In the genomic region with DNA sequence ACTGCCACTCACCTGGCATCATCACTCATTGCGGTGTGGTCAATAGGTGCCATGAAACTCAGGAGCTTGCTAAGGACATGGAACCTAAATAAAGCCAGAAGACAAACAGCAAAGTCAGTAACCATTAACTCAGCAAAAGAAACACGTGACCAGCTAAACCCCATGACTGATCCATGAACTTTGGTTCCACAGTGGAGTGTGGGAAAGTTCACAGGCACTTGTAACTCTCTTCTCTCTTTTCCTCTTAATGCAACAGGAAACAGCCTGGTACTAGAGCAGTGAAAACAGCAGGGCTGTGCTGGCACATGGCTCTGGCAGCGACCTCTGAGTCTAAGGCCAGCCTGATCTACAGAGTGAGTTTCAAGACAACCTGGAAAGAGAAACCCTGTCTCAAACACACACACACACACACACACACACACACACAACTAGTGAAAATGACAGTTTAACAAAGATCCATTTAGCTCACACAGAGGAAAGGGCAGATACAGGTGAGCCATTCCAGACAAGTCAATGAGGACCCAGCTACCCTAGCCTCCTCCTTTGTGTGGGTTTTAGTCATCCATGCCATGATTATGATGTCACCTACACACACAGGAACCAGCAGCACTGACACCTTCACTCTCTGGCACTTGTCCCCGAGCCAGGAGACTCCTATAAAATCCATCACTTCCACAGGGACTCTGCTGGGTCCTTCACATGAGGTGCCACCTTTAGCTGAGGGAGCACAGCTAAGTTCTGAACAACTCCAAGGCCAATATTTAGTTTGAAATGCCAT, we compare ENCODE assay signal across 17 mouse cellular contexts.
DNase-seq lines count a peak whose midpoint lies in the region; ATAC-seq and TF ChIP-seq lines count a peak whose summit lies in the region.
"Had no signal": no experiment of that assay in that cellular context is flagged by ENCODE, and none has a peak within 500 bp of the region (broad histone marks: within the 10 kb centered on the region; RNA-seq: fewer than 3 reads in every experiment).

No protein-coding gene starts in this region.

- no peaks in the 10 kb centered on the region; the same call in 1 of the 2 replicates for H3K36me3 ChIP-seq in testis, adult 2 months (ENCODE audit: control insufficient read depth, insufficient read depth, low read length)
- H3K36me3 ChIP-seq in kidney, embryonic 16.5 days (ENCODE audit: insufficient read depth, low read length): no peaks in the 10 kb centered on the region; the same call in 1 of the 2 replicates
- H3K36me3 ChIP-seq in liver, embryonic 14.5 days (replicated peaks; ENCODE audit: control insufficient read depth, insufficient read depth, low read depth): peaks cover 3% of the 10 kb centered on the region

- H3K9ac ChIP-seq in kidney, embryonic 16.5 days (replicated peaks; ENCODE audit: low read length): no peak overlapping the region
- H3K9ac ChIP-seq in liver, embryonic 14.5 days (replicated peaks): no peak overlapping the region
- H3K9ac ChIP-seq: forebrain, embryonic 12.5 days; limb, embryonic 12.5 days; midbrain, embryonic 12.5 days had no signal

- DNase-seq in testis, postnatal 14 days (ENCODE audit: low spot score): no peak
- peak; percentile 20 to 34 (median 23) for DNase-seq in liver, embryonic 14.5 days (ENCODE audit: low read depth in 3 of 3, low spot score in 3 of 3)
- no peak for DNase-seq in c-Kit-positive CD71-positive TER-119-positive erythroid progenitor cells, embryonic 14.5 days (ENCODE audit: low spot score)
- DNase-seq in frontal cortex, adult 2 months (ENCODE audit: extremely low spot score in 1 of 2, low spot score in 1 of 2): no peak
- DNase-seq: cerebellum, adult 18-20 months; gastrocnemius, postnatal 14 days; heart, postnatal 4 days; lung, postnatal 14 days had no signal

- H3K4me1 ChIP-seq in testis, adult 2 months (ENCODE audit: control insufficient read depth, insufficient read depth, low read length): no peaks in the 10 kb centered on the region
- H3K4me1 ChIP-seq in kidney, embryonic 16.5 days (ENCODE audit: insufficient read depth, low read length): no peaks in the 10 kb centered on the region
- H3K4me1 ChIP-seq in liver, embryonic 14.5 days (replicated peaks; ENCODE audit: control insufficient read depth in 2 of 2, insufficient read depth in 2 of 2, low read length in 1 of 2): peaks cover 0 to 2% of the 10 kb centered on the region in 2 experiments; a peak in 1 of 4 replicates
- H3K4me1 ChIP-seq: forebrain, embryonic 12.5 days; limb, embryonic 12.5 days; midbrain, embryonic 12.5 days had no signal

- 0 out of 2 replicates have a peak overlapping the region, but pooled peaks have one; percentile 15 for H3K27ac ChIP-seq in testis, adult 2 months (ENCODE audit: control insufficient read depth, insufficient read depth, low read depth, low read length)
- H3K27ac ChIP-seq in kidney, embryonic 16.5 days (ENCODE audit: low read length): no peak overlapping the region; the same call in 1 of the 2 replicates
- H3K27ac ChIP-seq in liver, embryonic 14.5 days: no peak overlapping the region
- H3K27ac ChIP-seq: forebrain, embryonic 12.5 days; limb, embryonic 12.5 days; midbrain, embryonic 12.5 days had no signal

- no peak for TF ChIP-seq EP300 in liver, embryonic 14.5 days (IDR thresholded peaks at IDR 0.05; ENCODE audit: low read depth)

- peak; percentile 65; the same call in 1 of the 2 replicates for ATAC-seq in kidney, embryonic 16.5 days (ENCODE audit: low FRiP score, low TSS enrichment)
- peak; percentile 63; the same call in 1 of the 2 replicates for ATAC-seq in liver, embryonic 14.5 days (ENCODE audit: insufficient read depth)
- ATAC-seq in cerebellum, adult (ENCODE audit: insufficient number of reproducible peaks, low FRiP score, low TSS enrichment): no peak

- peak; percentile 29; the same call in 1 of the 2 replicates for TF ChIP-seq POLR2A in testis, adult 2 months (IDR thresholded peaks at IDR 0.05; ENCODE audit: control insufficient read depth, low read depth, low read length)

- peak overlapping the region; percentile 50 for H3K4me3 ChIP-seq in testis, adult 2 months (ENCODE audit: control insufficient read depth, low read depth, low read length)
- H3K4me3 ChIP-seq in kidney, embryonic 16.5 days (ENCODE audit: low read length): no peak overlapping the region
- H3K4me3 ChIP-seq in liver, embryonic 14.5 days (ENCODE audit: insufficient read depth in 1 of 2, low read depth in 2 of 2, low read length in 2 of 2): no peak overlapping the region
- H3K4me3 ChIP-seq: forebrain, embryonic 12.5 days; limb, embryonic 12.5 days; midbrain, embryonic 12.5 days; myocyte had no signal

- H3K9me3 ChIP-seq in kidney, embryonic 16.5 days (ENCODE audit: low read length): no peaks in the 10 kb centered on the region
- H3K9me3 ChIP-seq in liver, embryonic 14.5 days (ENCODE audit: control insufficient read depth, low read length): no peaks in the 10 kb centered on the region
- H3K9me3 ChIP-seq: forebrain, embryonic 12.5 days; G1E; limb, embryonic 12.5 days; midbrain, embryonic 12.5 days had no signal

- WGBS in kidney, embryonic 16.5 days: 77% methylated on average over 4 of the region's 4 CpGs
- WGBS in liver, embryonic 14.5 days (ENCODE audit: insufficient replicate concordance): 73% methylated on average over 4 of the region's 4 CpGs

- no peak overlapping the region for H3K4me2 ChIP-seq in kidney, embryonic 16.5 days (replicated peaks; ENCODE audit: low read depth, low read length)
- no peak overlapping the region for H3K4me2 ChIP-seq in liver, embryonic 14.5 days (ENCODE audit: low read depth)
- H3K4me2 ChIP-seq: forebrain, embryonic 12.5 days; heart, embryonic 11.5 days; limb, embryonic 12.5 days; midbrain, embryonic 12.5 days had no signal

- H3K27me3 ChIP-seq in testis, adult 2 months (ENCODE audit: control insufficient read depth, insufficient read depth, low read length): no peaks in the 10 kb centered on the region
- H3K27me3 ChIP-seq in kidney, embryonic 16.5 days (ENCODE audit: insufficient read depth, low read length): no peaks in the 10 kb centered on the region
- H3K27me3 ChIP-seq in liver, embryonic 14.5 days (ENCODE audit: control insufficient read depth, insufficient read depth, low read length): no peaks in the 10 kb centered on the region
- H3K27me3 ChIP-seq: forebrain, embryonic 12.5 days; limb, embryonic 12.5 days; midbrain, embryonic 12.5 days had no signal

- TF ChIP-seq CTCF in testis, adult 2 months (IDR thresholded peaks at IDR 0.05; ENCODE audit: control insufficient read depth, insufficient read depth, insufficient replicate concordance, low read depth, low read length): no peak
- TF ChIP-seq CTCF in liver, embryonic 14.5 days (IDR thresholded peaks at IDR 0.05; ENCODE audit: low read depth): no peak

Comparison
In these comparisons a context has a peak if more than half of its experiments do, and no peak if none do; other contexts are left out.
1. DNase-seq: peak in liver, embryonic 14.5 days (3 of 3); none in testis, postnatal 14 days (single experiment), c-Kit-positive CD71-positive TER-119-positive erythroid progenitor cells, embryonic 14.5 days (single experiment) and frontal cortex, adult 2 months (0 of 2).